Mouse (Mus musculus) adrenal gland, postnatal 14 days (tissue): ENCODE results near the gene Bach2. TPM values are rescaled to one million over a fixed set of nuclear protein-coding genes. Genes with fewer than 3 reads are reported as not detected.

ENCODE experiments used
- DNase-seq: peaks from one replicate; pipeline ENCODE4 v3.0.0; 2021; ENCODE audit warnings: mixed read lengths
- total RNA-seq: library from RNA; stranded (reverse); gene quantifications from 2 replicates; pipeline ENCODE4 v1.2.3, GENCODE M21; 2021

The Bach2 gene
- total RNA-seq, 1 experiment from 2014 or later: 7.3 TPM

- no peak for DNase-seq
Observed at GRCm38 (mm10) chr4:32330584-32331314, 92.1 kb downstream of the Bach2 start.

- DNase-seq: no peak
Observed at GRCm38 (mm10) chr4:32332028-32332427, 93.4 kb downstream of the Bach2 start.

- no peak for DNase-seq
Observed at GRCm38 (mm10) chr4:32334131-32334530, 95.5 kb downstream of the Bach2 start.

- DNase-seq: no peak
Observed at GRCm38 (mm10) chr4:32334765-32335164, 96.2 kb downstream of the Bach2 start.

GRCm38 (mm10) chr4:32335659-32336058 is 97.1 kb downstream of the Bach2 start:
- no peak for DNase-seq

GRCm38 (mm10) chr4:32336642-32337041 is 98.0 kb downstream of the Bach2 start:
- no peak for DNase-seq

- peak; percentile 66 for DNase-seq
Observed at GRCm38 (mm10) chr4:32337638-32338037, 99.0 kb downstream of the Bach2 start.

GRCm38 (mm10) chr4:32338451-32338850 is 99.8 kb downstream of the Bach2 start:
- no peak for DNase-seq

GRCm38 (mm10) chr4:32340844-32341243 is 102.2 kb downstream of the Bach2 start:
- no peak for DNase-seq

GRCm38 (mm10) chr4:32342269-32342668 is 103.7 kb downstream of the Bach2 start:
- DNase-seq: no peak

GRCm38 (mm10) chr4:32343256-32344165 is 104.9 kb downstream of the Bach2 start:
- DNase-seq: no peak

GRCm38 (mm10) chr4:32344276-32344675 is 105.7 kb downstream of the Bach2 start:
- no peak for DNase-seq

GRCm38 (mm10) chr4:32347202-32347601 is 108.6 kb downstream of the Bach2 start:
- DNase-seq: no peak

- no peak for DNase-seq
Observed at GRCm38 (mm10) chr4:32347711-32348110, 109.1 kb downstream of the Bach2 start.

- DNase-seq: no peak
Observed at GRCm38 (mm10) chr4:32349361-32349760, 110.8 kb downstream of the Bach2 start.

- no peak for DNase-seq
Observed at GRCm38 (mm10) chr4:32351236-32351635, 112.6 kb downstream of the Bach2 start.

GRCm38 (mm10) chr4:32351661-32352246 is 113.2 kb downstream of the Bach2 start:
- DNase-seq: no peak

- no peak for DNase-seq
Observed at GRCm38 (mm10) chr4:32352442-32352841, 113.8 kb downstream of the Bach2 start.

GRCm38 (mm10) chr4:32352842-32353241 is 114.2 kb downstream of the Bach2 start:
- DNase-seq: no peak

- DNase-seq: no peak
Observed at GRCm38 (mm10) chr4:32355935-32356617, 117.5 kb downstream of the Bach2 start.

GRCm38 (mm10) chr4:32357996-32358600 is 119.5 kb downstream of the Bach2 start:
- DNase-seq: no peak
